Mouse (Mus musculus): Measurements from ENCODE around the gene Tff1.

Gene Tff1

DNA sequence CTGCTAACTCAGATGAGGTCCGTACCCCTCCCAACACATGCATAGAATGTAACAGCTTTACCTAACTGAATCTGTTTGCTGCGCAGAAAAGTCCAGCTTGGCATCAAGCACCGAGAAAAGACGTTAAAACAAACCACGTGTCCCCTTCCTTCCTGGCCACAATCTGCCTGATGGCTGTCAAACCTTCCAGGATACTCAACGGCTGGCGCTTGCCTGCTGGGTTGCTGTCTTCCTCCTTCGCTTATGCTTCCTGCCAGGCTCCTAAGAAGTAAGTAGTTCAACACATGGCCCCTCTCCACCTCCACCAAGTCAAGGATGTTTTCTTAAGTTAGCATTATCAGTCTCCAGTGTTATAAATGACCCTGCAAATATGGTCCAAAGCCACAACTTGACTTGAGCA lies 11.3 kb downstream of the Tff1 start:
- no peak for DNase-seq (ENCODE audit: low read depth, low spot score)

GRCm38 (mm10) chr17:31152966-31153499 lies 12.0 kb downstream of the Tff1 start:
- no peak for DNase-seq (ENCODE audit: low read depth, low spot score)

DNA sequence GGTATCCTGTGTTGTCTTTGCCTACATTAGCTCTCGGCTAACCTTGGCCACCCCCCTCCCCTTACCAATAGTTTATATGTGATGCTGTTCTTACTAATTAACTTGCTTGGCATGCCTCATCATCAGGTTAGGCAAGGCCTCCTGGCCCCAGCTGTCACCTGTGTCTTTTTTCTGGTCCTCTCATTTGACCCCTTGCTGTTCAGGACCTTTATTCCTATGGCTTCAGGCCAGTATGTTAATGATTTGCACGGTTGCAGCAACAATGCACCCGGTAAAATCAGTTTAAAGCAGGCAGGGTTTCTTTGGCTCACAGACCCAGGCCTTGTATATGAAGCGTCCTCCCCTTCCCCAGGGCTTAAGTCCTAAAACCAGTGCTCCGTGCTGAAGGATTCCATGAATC lies 12.6 kb downstream of the Tff1 start:
- no peak for DNase-seq (ENCODE audit: low read depth, low spot score)

DNA sequence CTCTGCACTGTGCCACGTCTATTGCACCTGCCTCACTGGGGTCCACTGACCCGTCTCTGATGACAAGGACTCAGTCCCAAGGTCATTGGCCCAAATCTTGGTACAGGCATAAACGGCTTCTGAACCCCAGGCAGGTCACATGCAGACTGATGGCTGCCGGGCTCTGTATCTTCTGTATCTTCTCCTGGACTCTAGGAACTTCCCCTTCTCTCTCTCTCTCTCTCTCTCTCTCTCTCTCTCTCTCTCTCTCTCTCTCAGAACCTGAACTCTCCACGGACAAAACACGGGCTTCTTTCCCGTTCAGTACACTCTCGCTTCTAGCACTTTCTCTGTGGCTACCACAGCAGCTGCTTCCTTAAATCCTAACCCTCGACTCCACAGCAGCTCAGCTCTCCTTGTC lies 19.1 kb downstream of the Tff1 start:
- DNase-seq (ENCODE audit: low read depth, low spot score) = no peak

GRCm38 (mm10) chr17:31144040-31145037 lies 20.7 kb downstream of the Tff1 start, which contains the start of gene Tff2:
Gene Tff2, minus strand, starts transcription at chr17:31144282.
- DNase-seq (ENCODE audit: low read depth, low spot score) = no peak

DNA sequence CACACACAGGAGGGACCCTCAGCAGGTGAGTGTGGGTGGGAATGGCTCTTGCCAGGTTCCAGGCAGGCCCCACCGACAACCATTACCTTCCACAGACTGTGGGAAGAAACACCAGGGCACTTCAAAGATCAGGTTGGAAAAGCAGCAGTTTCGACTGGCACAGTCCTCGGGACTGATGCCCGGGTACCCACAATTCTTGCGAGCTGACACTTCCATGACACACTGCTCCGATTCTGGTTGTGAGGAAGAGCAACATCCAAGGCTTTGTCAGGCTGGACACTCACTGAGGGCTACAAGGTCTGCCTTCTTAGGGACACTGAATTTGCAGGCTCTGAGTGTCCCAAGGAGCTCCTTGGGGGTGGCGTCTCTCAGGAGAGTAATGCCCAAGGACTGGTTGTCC lies 23.0 kb downstream of the Tff1 start:
- DNase-seq (ENCODE audit: low read depth, low spot score) = no peak

- peak; percentile 65 for DNase-seq (ENCODE audit: low read depth, low spot score)
Observed at GRCm38 (mm10) chr17:31138398-31138797, 26.7 kb downstream of the Tff1 start.

GRCm38 (mm10) chr17:31136821-31137220 lies 28.3 kb downstream of the Tff1 start:
- DNase-seq (ENCODE audit: low read depth, low spot score) = no peak

- no peak for DNase-seq (ENCODE audit: low read depth, low spot score)
Observed at GRCm38 (mm10) chr17:31136291-31136690, 28.8 kb downstream of the Tff1 start.

GRCm38 (mm10) chr17:31134913-31135312 lies 30.2 kb downstream of the Tff1 start:
- no peak for DNase-seq (ENCODE audit: low read depth, low spot score)

DNA sequence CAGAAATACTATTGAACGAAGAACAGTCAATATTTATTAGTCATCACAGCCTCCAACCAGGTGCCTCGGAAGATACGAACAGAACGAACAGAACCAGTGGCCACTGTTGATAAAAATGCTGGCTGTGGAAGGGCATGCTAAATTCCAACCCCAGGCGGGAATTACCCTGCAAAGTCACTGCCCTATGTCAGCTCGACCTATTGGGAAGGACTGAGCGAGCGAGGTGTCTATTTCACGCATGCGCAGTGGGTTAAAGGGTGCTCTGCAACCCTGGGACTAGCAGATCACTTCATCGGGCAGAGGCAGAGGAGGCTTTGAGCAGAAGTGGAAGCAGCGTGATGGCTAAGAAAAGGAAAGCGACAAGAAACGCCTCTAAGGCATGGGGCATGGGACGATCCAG lies 31.3 kb downstream of the Tff1 start:
- DNase-seq (ENCODE audit: low read depth, low spot score) = no peak

GRCm38 (mm10) chr17:31131269-31131821 lies 33.7 kb downstream of the Tff1 start:
- DNase-seq (ENCODE audit: low read depth, low spot score) = no peak

DNA sequence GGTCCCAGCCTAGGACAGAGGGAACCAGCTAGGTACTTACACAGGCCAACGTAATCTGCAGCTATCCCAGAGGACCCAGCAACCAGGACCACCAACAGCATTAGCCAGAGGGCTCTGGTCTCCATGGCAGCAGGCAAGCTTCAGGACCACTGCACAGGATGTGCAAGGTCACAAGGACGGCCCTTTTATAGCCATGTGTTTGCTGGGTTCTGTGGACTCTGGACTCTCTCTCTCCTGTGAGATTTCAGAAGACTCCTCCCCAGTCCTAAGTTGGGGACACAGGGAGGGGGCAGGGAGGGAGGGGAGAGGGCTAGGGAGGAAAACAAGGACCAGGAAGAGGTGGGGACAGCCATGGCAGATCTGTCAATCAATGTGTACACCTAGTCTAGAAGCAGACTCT lies 35.6 kb downstream of the Tff1 start, which contains the start of gene Tff3:
TSS of gene Tff3 (minus strand) at position 195 of the 400 bp plus-strand sequence.
- DNase-seq (ENCODE audit: low read depth, low spot score) = no peak

GRCm38 (mm10) chr17:31128708-31129318 lies 36.3 kb downstream of the Tff1 start:
- DNase-seq (ENCODE audit: low read depth, low spot score) = no peak

DNA sequence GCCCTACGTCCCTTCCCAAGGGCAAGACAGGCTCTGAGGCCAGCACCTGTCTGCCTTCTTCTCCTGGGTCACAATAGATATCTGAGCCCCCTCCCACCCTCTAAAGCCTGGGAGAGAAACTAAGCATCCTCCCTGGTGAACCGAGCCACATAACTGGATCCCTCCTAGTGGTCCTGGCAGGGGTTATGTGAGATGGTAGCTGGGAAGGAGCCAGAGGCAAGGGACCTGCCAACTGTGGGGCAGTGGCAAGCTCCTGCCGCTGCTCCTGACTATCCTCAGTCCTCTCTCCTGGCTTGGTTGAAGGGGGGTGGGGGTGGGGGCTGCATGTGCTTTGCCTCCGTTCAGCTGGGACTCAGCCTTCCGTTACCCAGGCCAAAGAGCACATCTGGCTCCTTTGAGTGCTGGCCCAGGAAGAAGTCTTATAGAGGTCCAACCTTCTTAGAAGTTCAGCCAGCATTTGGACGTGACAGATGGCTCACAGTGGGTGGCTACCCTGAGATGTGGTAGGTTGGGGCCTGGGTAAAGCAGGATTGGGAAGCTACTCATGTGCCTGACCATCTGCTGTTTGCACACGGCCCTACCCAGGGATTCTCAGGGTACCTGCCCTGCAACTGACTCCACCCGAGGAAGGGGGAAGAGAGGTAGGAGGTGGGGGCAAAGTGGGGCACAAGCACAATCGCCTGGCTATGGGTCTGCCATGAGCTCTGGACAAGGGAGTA lies 39.4 kb downstream of the Tff1 start:
- DNase-seq (ENCODE audit: low read depth, low spot score) = no peak

- DNase-seq (ENCODE audit: low read depth, low spot score) = peak; percentile 59
Observed at GRCm38 (mm10) chr17:31121975-31122374, 43.1 kb downstream of the Tff1 start.

GRCm38 (mm10) chr17:31119429-31119828 lies 45.6 kb downstream of the Tff1 start:
- DNase-seq (ENCODE audit: low read depth, low spot score) = peak; percentile 67

- DNase-seq (ENCODE audit: low read depth, low spot score) = no peak
Observed at GRCm38 (mm10) chr17:31117946-31118345, 47.1 kb downstream of the Tff1 start.

DNA sequence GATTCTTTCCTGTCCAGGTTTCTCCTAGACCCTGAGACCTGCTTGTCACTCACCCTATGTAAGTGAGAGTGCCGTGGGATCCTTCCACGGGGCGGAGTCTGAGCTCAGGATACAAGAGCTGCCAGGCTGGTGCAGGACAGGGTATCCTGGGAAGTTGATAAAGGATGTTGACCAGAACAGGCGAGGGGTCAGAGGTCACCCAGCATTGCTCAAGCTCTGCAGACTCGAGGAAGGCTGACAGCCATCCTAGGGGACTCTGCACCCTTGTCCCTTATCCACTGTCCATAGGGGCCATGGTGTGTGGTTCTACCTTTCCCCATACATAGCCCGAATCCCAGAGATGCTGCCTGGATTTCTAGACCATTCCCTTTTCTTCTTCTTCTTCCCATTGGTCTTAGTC lies 49.0 kb downstream of the Tff1 start:
- DNase-seq (ENCODE audit: low read depth, low spot score) = no peak

- DNase-seq (ENCODE audit: low read depth, low spot score) = no peak
Observed at GRCm38 (mm10) chr17:31113191-31113856, 51.8 kb downstream of the Tff1 start.

Measured in A20 (cell line).